Mouse (Mus musculus): Measurements from ENCODE around the gene Stx8. TPM values are rescaled to one million over a fixed set of nuclear protein-coding genes. Genes with fewer than 3 reads are reported as not detected.

Stx8 gene
- polyA plus RNA-seq, 1 experiment from 2014 or later = 48.9 TPM

DNA sequence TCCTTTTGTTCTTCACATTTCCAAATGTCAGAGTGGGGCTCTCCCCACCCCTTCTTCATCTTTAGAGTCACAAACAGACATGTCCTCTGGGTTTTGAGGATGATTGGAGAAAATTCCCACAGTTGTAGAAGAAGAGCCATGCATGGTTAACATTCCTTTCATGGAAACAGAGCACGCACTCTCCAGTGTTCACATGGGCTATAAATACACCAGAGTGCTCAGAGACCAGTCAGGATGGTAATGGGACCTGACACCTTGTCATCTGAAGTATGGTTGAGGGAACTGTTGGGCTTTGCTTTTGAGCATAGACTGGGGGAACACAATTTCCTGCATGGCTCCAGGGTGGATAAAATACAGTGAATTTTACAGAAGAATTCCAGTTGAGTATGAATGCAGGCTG, 6.6 kb downstream of the Stx8 start:
- no peak for ATAC-seq (ENCODE audit: low FRiP score, low TSS enrichment)
- Histone ChIP-seq H3K4me3 (ENCODE audit: low read length) (no peak overlapping the region), H3K27me3 (ENCODE audit: insufficient read depth, low read length) (no peaks in the 10 kb centered on the region), H3K9ac (replicated peaks; ENCODE audit: low read length) (no peak overlapping the region), H3K9me3 (ENCODE audit: low read length) (no peaks in the 10 kb centered on the region), H3K4me1 (ENCODE audit: insufficient read depth, low read length) (peaks cover 1% of the 10 kb centered on the region; the same call in 1 of the 2 replicates), H3K4me2 (replicated peaks; ENCODE audit: low read depth, low read length) (no peak overlapping the region), H3K27ac (ENCODE audit: low read length) (no peak overlapping the region), H3K36me3 (ENCODE audit: insufficient read depth, low read length) (peaks cover 14% of the 10 kb centered on the region)
- WGBS = 74% methylated on average over 1 of the region's 1 CpGs

DNA sequence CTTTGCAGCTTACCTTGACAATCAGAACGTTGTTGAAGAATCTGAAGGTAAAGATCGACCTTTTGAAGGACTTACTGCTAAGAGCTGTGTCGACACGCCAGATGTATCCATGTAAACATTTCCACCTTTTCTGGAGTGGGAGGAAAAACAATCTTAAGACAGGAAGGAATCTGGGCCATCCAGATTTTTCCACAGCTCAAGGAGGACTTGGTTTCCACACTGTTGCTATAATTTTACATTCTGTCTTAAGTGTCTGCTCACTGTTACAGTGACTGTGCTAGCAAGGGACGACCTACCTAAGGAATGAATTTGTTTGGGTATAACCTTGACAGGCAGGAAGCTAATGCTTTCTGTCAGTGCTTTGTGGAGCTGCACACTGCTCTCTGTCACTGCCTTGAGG, 7.2 kb downstream of the Stx8 start:
- Histone ChIP-seq H3K27ac (ENCODE audit: low read length) (no peak overlapping the region), H3K4me2 (replicated peaks; ENCODE audit: low read depth, low read length) (no peak overlapping the region), H3K9me3 (ENCODE audit: low read length) (no peaks in the 10 kb centered on the region), H3K4me1 (ENCODE audit: insufficient read depth, low read length) (no peaks in the 10 kb centered on the region), H3K36me3 (ENCODE audit: insufficient read depth, low read length) (peaks cover 14% of the 10 kb centered on the region), H3K9ac (replicated peaks; ENCODE audit: low read length) (no peak overlapping the region), H3K4me3 (ENCODE audit: low read length) (no peak overlapping the region), H3K27me3 (ENCODE audit: insufficient read depth, low read length) (no peaks in the 10 kb centered on the region)
- no peak for ATAC-seq (ENCODE audit: low FRiP score, low TSS enrichment)
- 83% methylated on average over 5 of the region's 5 CpGs for WGBS

DNA sequence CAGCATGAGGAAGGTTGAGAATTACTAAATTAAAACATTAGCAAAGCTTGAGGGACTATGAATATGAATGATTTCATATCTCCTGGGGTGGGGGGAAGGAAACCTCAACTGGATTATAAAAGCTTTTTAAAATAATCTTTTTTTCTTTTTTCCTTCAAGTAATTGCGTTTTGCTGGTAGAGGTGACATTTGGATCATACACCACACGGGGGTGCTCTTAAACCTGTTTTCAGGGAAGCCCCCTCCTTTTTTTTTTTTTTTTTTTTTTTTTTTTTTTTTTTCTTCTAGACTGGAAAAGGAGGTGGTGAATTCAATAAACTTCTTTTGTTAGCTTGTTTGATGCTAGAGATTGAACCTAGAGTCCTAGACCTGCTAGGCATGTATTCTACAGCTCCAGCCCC, 9.3 kb downstream of the Stx8 start:
- Histone ChIP-seq H3K4me3 (ENCODE audit: low read length) (no peak overlapping the region), H3K4me1 (ENCODE audit: insufficient read depth, low read length) (no peaks in the 10 kb centered on the region), H3K4me2 (replicated peaks; ENCODE audit: low read depth, low read length) (no peak overlapping the region), H3K9ac (replicated peaks; ENCODE audit: low read length) (no peak overlapping the region), H3K9me3 (ENCODE audit: low read length) (no peaks in the 10 kb centered on the region), H3K27me3 (ENCODE audit: insufficient read depth, low read length) (no peaks in the 10 kb centered on the region), H3K36me3 (ENCODE audit: insufficient read depth, low read length) (peaks cover 14% of the 10 kb centered on the region), H3K27ac (ENCODE audit: low read length) (no peak overlapping the region)
- no peak for ATAC-seq (ENCODE audit: low FRiP score, low TSS enrichment)
- WGBS = 4% methylated on average over 2 of the region's 2 CpGs

DNA sequence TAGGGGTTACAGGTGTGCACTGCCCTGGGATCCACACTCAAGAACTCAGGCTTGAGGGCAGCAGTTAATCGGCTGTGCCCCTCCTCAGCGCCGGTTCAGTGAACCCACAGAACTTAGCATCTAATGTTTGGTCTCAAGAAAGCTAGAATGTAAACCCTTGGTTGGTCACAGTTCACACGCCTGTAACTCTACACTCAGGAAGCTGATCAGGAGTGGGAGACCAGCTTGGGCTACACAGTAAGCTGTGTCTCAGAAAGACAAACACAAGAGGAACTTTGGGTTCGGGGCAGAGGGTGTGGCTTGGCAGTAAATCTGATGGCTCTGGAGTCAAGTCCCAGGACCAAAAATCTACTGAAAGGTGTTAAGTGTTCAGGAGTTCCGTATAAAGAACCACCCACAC, 17.6 kb downstream of the Stx8 start:
- H3K9me3 ChIP-seq (ENCODE audit: low read length) = no peaks in the 10 kb centered on the region
- peaks cover 6% of the 10 kb centered on the region; the same call in 1 of the 2 replicates for H3K4me1 ChIP-seq (ENCODE audit: insufficient read depth, low read length)
- H3K36me3 ChIP-seq (ENCODE audit: insufficient read depth, low read length) = peaks cover 3% of the 10 kb centered on the region; the same call in 1 of the 2 replicates
- H3K4me2 ChIP-seq (replicated peaks; ENCODE audit: low read depth, low read length) = no peak overlapping the region
- 0 out of 2 replicates have a peak overlapping the region, but pooled peaks have one; percentile 7 for H3K27ac ChIP-seq (ENCODE audit: low read length)
- no peaks in the 10 kb centered on the region for H3K27me3 ChIP-seq (ENCODE audit: insufficient read depth, low read length)
- 48% methylated on average over 6 of the region's 6 CpGs for WGBS
- no peak overlapping the region for H3K4me3 ChIP-seq (ENCODE audit: low read length)
- no peak overlapping the region for H3K9ac ChIP-seq (replicated peaks; ENCODE audit: low read length)
- peak; percentile 51; the same call in 1 of the 2 replicates for ATAC-seq (ENCODE audit: low FRiP score, low TSS enrichment)

DNA sequence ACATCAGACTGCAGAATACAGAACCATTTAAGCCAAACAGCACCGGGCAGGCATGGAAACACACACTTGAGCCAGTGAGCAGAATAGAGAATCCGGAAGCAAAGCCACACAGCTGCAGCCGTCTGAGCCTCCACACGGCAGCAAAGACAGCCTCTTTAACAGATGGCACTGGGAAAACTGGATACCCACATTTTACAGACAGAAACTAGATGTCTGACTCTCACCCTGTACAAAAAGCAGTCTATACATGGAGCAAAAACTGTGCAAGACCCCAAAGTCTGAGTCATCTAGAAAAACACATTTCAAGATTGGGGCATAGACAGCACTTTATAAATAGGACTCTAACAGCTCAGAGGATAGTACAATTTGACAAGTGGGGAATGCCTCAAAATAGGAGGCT, 25.2 kb downstream of the Stx8 start:
- Histone ChIP-seq H3K4me1 (ENCODE audit: insufficient read depth, low read length) (no peaks in the 10 kb centered on the region), H3K4me3 (ENCODE audit: low read length) (no peak overlapping the region), H3K27me3 (ENCODE audit: insufficient read depth, low read length) (no peaks in the 10 kb centered on the region), H3K36me3 (ENCODE audit: insufficient read depth, low read length) (peaks cover 3% of the 10 kb centered on the region; the same call in 1 of the 2 replicates), H3K27ac (ENCODE audit: low read length) (no peak overlapping the region), H3K4me2 (replicated peaks; ENCODE audit: low read depth, low read length) (no peak overlapping the region), H3K9ac (replicated peaks; ENCODE audit: low read length) (no peak overlapping the region), H3K9me3 (ENCODE audit: low read length) (no peaks in the 10 kb centered on the region)
- 76% methylated on average over 4 of the region's 4 CpGs for WGBS
- no peak for ATAC-seq (ENCODE audit: low FRiP score, low TSS enrichment)

DNA sequence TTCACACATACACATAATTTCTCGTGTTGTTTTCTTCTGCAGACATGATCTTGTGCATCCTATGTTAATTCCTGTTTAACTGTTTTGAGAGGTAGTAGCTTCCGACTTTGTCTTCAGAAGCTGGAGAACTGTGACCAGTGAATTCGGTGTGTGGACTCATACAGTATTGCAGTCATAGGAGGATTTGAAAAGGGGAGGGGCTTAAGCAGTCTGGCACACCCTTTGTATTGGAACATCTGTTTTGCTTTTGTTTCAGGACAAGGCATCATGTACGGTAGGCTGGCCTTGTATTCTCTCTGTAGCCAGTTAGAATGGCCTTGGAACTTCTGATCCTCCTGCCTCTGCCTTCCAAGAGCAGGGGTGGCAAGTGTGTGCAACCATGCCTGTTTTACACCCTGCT, 30.0 kb downstream of the Stx8 start:
- Histone ChIP-seq H3K4me1 (ENCODE audit: insufficient read depth, low read length) (no peaks in the 10 kb centered on the region), H3K9me3 (ENCODE audit: low read length) (no peaks in the 10 kb centered on the region), H3K9ac (replicated peaks; ENCODE audit: low read length) (no peak overlapping the region), H3K4me3 (ENCODE audit: low read length) (no peak overlapping the region), H3K4me2 (replicated peaks; ENCODE audit: low read depth, low read length) (no peak overlapping the region), H3K36me3 (ENCODE audit: insufficient read depth, low read length) (no peaks in the 10 kb centered on the region), H3K27me3 (ENCODE audit: insufficient read depth, low read length) (no peaks in the 10 kb centered on the region), H3K27ac (ENCODE audit: low read length) (no peak overlapping the region)
- ATAC-seq (ENCODE audit: low FRiP score, low TSS enrichment) = no peak
- WGBS = 81% methylated on average over 4 of the region's 4 CpGs

DNA sequence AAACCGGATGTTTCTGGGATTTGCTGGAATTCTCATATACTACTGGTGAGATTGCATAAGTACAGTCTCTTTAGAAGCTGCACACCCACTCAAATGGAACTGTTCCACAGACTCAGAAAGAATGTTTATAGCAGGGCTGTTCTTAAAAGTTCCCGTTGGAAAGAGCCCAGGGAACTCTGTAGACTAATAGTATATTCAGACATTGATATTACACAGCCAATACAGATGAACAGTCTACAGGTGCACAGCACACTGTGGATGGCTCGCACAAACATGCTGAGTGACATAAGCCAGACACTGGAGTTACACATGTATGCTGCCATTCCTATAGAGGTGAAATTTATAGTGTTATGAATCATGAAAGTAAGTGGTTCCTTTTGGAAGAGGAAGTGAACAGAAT, 32.9 kb downstream of the Stx8 start:
- no peak overlapping the region for H3K4me2 ChIP-seq (replicated peaks; ENCODE audit: low read depth, low read length)
- no peaks in the 10 kb centered on the region for H3K9me3 ChIP-seq (ENCODE audit: low read length)
- no peaks in the 10 kb centered on the region for H3K4me1 ChIP-seq (ENCODE audit: insufficient read depth, low read length)
- H3K27ac ChIP-seq (ENCODE audit: low read length) = no peak overlapping the region
- no peak overlapping the region for H3K9ac ChIP-seq (replicated peaks; ENCODE audit: low read length)
- no peak overlapping the region for H3K4me3 ChIP-seq (ENCODE audit: low read length)
- WGBS = 76% methylated on average over 3 of the region's 3 CpGs
- ATAC-seq (ENCODE audit: low FRiP score, low TSS enrichment) = no peak
- no peaks in the 10 kb centered on the region for H3K27me3 ChIP-seq (ENCODE audit: insufficient read depth, low read length)
- H3K36me3 ChIP-seq (ENCODE audit: insufficient read depth, low read length) = no peaks in the 10 kb centered on the region

DNA sequence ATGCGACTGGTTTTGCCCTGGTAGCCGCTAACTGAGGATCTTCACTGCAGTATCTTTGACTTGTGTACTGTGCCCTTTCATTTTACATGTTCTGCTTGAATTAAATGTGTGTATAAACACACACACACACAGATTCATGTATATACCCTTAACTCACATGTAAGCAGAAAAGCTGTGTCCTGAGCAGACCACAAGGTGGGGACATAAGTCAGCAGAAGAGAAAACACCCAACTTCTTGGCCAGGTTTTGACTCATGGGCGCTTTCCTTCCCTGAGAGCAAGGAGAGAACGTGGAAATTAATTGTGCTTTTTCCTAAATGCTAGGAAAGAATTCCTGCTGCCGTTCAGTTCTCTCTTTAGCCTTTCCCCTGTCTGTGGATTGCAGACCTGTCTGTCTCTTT, 33.6 kb downstream of the Stx8 start:
- Histone ChIP-seq H3K27me3 (ENCODE audit: insufficient read depth, low read length) (no peaks in the 10 kb centered on the region), H3K4me3 (ENCODE audit: low read length) (no peak overlapping the region), H3K4me1 (ENCODE audit: insufficient read depth, low read length) (no peaks in the 10 kb centered on the region), H3K36me3 (ENCODE audit: insufficient read depth, low read length) (no peaks in the 10 kb centered on the region), H3K27ac (ENCODE audit: low read length) (no peak overlapping the region), H3K9me3 (ENCODE audit: low read length) (no peaks in the 10 kb centered on the region), H3K4me2 (replicated peaks; ENCODE audit: low read depth, low read length) (no peak overlapping the region), H3K9ac (replicated peaks; ENCODE audit: low read length) (no peak overlapping the region)
- 61% methylated on average over 5 of the region's 5 CpGs for WGBS
- no peak for ATAC-seq (ENCODE audit: low FRiP score, low TSS enrichment)

DNA sequence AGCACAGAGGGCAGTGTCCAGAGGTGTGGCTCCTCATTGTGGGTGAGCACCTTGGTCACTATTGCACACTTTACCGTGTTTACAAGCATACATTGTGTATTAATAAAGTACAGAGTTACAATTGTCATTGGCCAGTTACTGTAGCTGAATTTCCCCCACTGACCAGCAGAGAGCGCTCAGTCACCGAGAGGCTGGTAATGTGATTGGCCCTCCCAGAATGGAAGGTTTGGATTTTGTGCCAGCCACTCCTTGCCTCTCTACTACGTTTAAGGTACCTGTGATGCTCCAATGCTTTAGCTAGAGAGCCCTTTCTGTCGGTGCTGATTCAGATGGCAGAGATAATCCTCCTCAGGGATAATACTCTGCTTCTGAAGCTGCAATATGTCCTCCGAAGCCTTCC, 38.2 kb downstream of the Stx8 start:
- 19% methylated on average over 6 of the region's 6 CpGs for WGBS
- Histone ChIP-seq H3K4me1 (ENCODE audit: insufficient read depth, low read length) (no peaks in the 10 kb centered on the region), H3K36me3 (ENCODE audit: insufficient read depth, low read length) (no peaks in the 10 kb centered on the region), H3K9ac (replicated peaks; ENCODE audit: low read length) (no peak overlapping the region), H3K9me3 (ENCODE audit: low read length) (no peaks in the 10 kb centered on the region), H3K4me2 (replicated peaks; ENCODE audit: low read depth, low read length) (no peak overlapping the region), H3K4me3 (ENCODE audit: low read length) (no peak overlapping the region), H3K27ac (ENCODE audit: low read length) (no peak overlapping the region), H3K27me3 (ENCODE audit: insufficient read depth, low read length) (no peaks in the 10 kb centered on the region)
- ATAC-seq (ENCODE audit: low FRiP score, low TSS enrichment) = no peak

DNA sequence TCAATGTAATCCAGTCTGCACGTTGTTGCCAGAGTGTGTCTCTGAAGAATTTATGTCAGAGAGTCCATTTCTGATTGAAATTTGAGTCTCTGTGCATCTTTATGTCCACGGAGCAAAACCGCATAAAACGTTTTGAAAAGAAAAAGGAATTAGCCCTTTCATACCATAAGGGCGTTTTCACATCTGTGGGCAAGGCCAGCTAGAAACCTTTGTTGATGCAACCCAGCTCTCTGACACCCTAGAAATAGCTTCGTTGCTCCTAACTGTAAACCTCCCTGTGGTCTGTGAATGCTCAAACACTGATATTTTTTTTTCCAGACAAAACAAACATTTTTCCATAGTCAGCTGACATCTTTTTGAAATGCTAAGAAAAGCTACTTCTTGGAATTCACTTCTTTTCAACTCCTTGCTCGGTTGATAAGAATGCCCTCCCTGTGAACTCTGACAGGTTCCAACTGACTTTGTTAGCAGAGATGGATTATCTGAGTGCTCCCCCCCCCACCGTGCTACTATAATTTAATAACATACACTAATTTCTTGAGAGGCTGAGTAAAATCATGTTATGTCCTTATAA, 40.3 kb downstream of the Stx8 start:
- H3K4me2 ChIP-seq (replicated peaks; ENCODE audit: low read depth, low read length) = 0 out of 2 replicates have a peak overlapping the region, but pooled peaks have one; percentile 3
- no peaks in the 10 kb centered on the region for H3K27me3 ChIP-seq (ENCODE audit: insufficient read depth, low read length)
- H3K4me3 ChIP-seq (ENCODE audit: low read length) = no peak overlapping the region
- 18% methylated on average over 8 of the region's 8 CpGs for WGBS
- H3K36me3 ChIP-seq (ENCODE audit: insufficient read depth, low read length) = no peaks in the 10 kb centered on the region
- no peak overlapping the region; the same call in 1 of the 2 replicates for H3K27ac ChIP-seq (ENCODE audit: low read length)
- ATAC-seq (ENCODE audit: low FRiP score, low TSS enrichment) = no peak
- H3K9ac ChIP-seq (replicated peaks; ENCODE audit: low read length) = no peak overlapping the region
- no peaks in the 10 kb centered on the region for H3K4me1 ChIP-seq (ENCODE audit: insufficient read depth, low read length)
- H3K9me3 ChIP-seq (ENCODE audit: low read length) = no peaks in the 10 kb centered on the region

Measured in kidney, embryonic 16.5 days (tissue).